Mouse (Mus musculus) intestine, embryonic 14.5 days (tissue): ENCODE measurements around the gene Rin2. TPM values are rescaled to one million over a fixed set of nuclear protein-coding genes. Genes with fewer than 3 reads are reported as not detected.
A peak's percentile ranks its signal among the peaks of the same experiment; 100 is the strongest.
"Not testable (repeated sequence)": the region's sequence is repeated elsewhere in the genome, so short reads cannot be mapped to it uniquely, and the experiment has no call there.

ENCODE experiments used
- ATAC-seq: fragments of 200-750 bp; cut with Nextera tagmentation; replicated peaks from 2 replicates; pipeline ENCODE4 v1.8.0; 2017; ENCODE audit warnings: low read depth, moderate number of reproducible peaks, moderate TSS enrichment, moderate library complexity; ENCODE audit not compliant: low FRiP score, low TSS enrichment
- DNase-seq: peaks from one replicate; pipeline ENCODE4 v3.0.0-alpha.2; 2018; ENCODE audit warnings: low spot score
- H3K27ac ChIP-seq: fragments of 300-500 bp; sonication (generic); 2 replicates; pipeline ENCODE4 v1.5.1; 2014; ENCODE audit warnings: low read depth, mild to moderate bottlenecking, control low read depth
- H3K27me3 ChIP-seq: fragments of 300-500 bp; sonication (generic); replicated peaks from 2 replicates; pipeline ENCODE4 v1.6.1; 2014; ENCODE audit warnings: low read length, control low read depth; ENCODE audit not compliant: control insufficient read depth, insufficient read depth
- H3K36me3 ChIP-seq: fragments of 300-500 bp; sonication (generic); 2 replicates; pipeline ENCODE4 v1.6.1; 2014; ENCODE audit warnings: low read length, control low read depth; ENCODE audit not compliant: control insufficient read depth, insufficient read depth
- H3K4me1 ChIP-seq: fragments of 300-500 bp; sonication (generic); replicated peaks from 2 replicates; pipeline ENCODE4 v1.6.1; 2014; ENCODE audit warnings: low read length, control low read depth, mixed read lengths; ENCODE audit not compliant: control insufficient read depth, insufficient read depth
- H3K4me2 ChIP-seq: fragments of 300-500 bp; sonication (generic); 2 replicates; pipeline ENCODE4 v1.6.1; 2014; ENCODE audit warnings: low read length
- H3K4me3 ChIP-seq: fragments of 300-500 bp; sonication (generic); 2 replicates; pipeline ENCODE4 v1.5.1; 2014; ENCODE audit warnings: low read depth, low read length, control low read depth, mixed read lengths
- H3K9ac ChIP-seq: fragments of 300-500 bp; sonication (generic); 2 replicates; pipeline ENCODE4 v1.6.1; 2014; ENCODE audit warnings: mild to moderate bottlenecking, low read length
- H3K9me3 ChIP-seq: fragments of 300-500 bp; sonication (generic); 2 replicates; pipeline ENCODE4 v1.6.1; 2016; ENCODE audit warnings: low read length, control low read depth; ENCODE audit not compliant: control insufficient read depth
- WGBS: fragments of 180-500 bp; shearing (Covaris S2); extraction: QIAGEN DNeasy Blood & Tissue Kit; methylation state at CpG from one replicate; pipeline ENCODE4 v1.1.7; 2014; 5-methylcytosine and 5-hydroxymethylcytosine counted together
- polyA plus RNA-seq: library from polyadenylated mRNA; unstranded; fragments of >200 nt; fragmentation: Nextera tagmentation; extraction: Ambion mirVana; gene quantifications from 2 replicates; pipeline ENCODE4 v1.2.1, GENCODE M21; 2014

Gene Rin2
- polyA plus RNA-seq, 1 experiment from 2014 or later = 25.0 TPM

DNA sequence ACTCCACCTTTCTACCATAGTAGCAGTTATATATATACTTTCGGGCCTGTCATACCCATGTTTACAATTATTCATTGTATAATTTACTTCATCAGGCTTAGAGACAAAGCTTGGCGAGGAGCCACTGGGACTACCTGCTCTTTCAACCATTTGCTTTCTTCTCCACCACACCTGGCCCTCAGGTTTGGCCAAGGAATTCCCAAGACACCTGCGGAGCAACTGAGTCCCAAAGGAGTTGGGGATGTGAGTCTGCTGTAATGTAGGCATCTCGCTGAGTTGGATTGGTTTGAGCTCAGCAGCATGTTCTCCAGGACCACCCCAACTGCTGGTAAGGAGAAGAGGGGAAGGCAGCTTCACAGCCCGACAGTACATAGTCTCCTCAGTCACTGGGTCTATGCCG lies 226.8 kb downstream of the Rin2 start, which contains the start of gene Naa20:
TSS of gene Naa20 (plus strand) at position 239 of the 400 bp plus-strand sequence.
- 91% methylated on average over 6 of the region's 6 CpGs for WGBS
- H3K4me3 ChIP-seq = peak within 1 kb of the TSS; percentile 89
- H3K36me3 ChIP-seq = 0 out of 2 replicates have a peak, but pooled peaks cover 5% of the 10 kb centered on the region
- no peak within 1 kb of the TSS; the same call in 1 of the 2 replicates for H3K27ac ChIP-seq
- H3K4me2 ChIP-seq = peak within 1 kb of the TSS; percentile 82
- no peaks in the 10 kb centered on the region for H3K9me3 ChIP-seq
- no peaks in the 10 kb centered on the region for H3K27me3 ChIP-seq
- H3K4me1 ChIP-seq = peaks cover 13% of the 10 kb centered on the region
- DNase-seq = no peak
- H3K9ac ChIP-seq = no peak within 1 kb of the TSS
- ATAC-seq = no peak

DNA sequence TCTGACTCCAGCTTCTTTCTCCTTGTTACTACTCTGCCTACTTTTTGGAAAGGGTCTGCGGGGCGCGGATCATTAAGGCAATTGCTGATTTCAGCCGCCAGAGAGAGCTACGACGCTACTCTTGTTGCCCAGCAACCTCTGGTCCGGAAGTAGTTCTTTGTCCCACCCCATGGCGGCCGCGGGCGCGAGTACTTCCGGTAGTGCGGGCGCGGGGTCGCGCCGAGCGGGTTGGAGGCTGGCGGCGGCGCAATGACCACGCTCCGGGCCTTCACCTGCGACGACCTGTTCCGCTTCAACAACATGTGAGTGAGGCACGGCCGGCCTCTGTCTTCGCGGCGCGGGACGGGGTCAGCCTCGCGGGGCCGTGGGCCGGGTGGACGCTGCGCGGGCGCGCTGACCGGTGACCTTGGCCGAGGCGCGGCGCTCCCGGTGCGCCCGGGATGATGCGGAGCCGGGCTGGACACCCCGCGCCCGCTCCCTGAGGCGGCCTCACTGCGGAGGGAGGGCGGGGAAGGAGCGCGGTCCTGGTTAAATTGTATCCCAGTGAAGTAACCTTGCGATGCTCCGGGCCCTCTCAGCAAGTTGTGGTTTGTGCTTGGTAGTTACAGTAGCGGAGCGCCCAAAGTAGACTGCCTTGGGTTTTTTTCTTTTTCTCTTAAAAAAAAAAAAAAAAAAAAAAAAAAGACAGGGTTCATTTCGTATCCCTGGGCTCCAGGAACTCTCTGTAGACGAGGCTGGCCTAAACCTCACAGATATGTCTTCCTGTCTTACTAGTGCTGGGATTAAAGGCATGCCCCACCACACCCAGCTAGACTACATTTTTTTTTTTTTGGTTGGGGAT lies 228.3 kb downstream of the Rin2 start:
- H3K9ac ChIP-seq = peak overlapping the region; percentile 92
- H3K27ac ChIP-seq = peak overlapping the region; percentile 87
- H3K9me3 ChIP-seq = no peaks in the 10 kb centered on the region
- H3K36me3 ChIP-seq = peaks cover 10% of the 10 kb centered on the region; the same call in 1 of the 2 replicates
- peak overlapping the region; percentile 82 for H3K4me2 ChIP-seq
- DNase-seq (peak; percentile 92), ATAC-seq (peak; percentile 92)
- under 1% methylated on average over 68 of the region's 68 CpGs for WGBS
- peak overlapping the region; percentile 89 for H3K4me3 ChIP-seq
- H3K27me3 ChIP-seq = no peaks in the 10 kb centered on the region
- peaks cover 13% of the 10 kb centered on the region for H3K4me1 ChIP-seq

- no peak for DNase-seq
- Histone ChIP-seq H3K4me3 (peak overlapping the region; percentile 89), H3K9ac (peak overlapping the region; percentile 92), H3K4me1 (peaks cover 13% of the 10 kb centered on the region), H3K27ac (0 out of 2 replicates have a peak overlapping the region, but pooled peaks have one; percentile 87), H3K27me3 (no peaks in the 10 kb centered on the region), H3K36me3 (peaks cover 18% of the 10 kb centered on the region), H3K9me3 (no peaks in the 10 kb centered on the region), H3K4me2 (peak overlapping the region; percentile 82)
- no peak for ATAC-seq
- 29% methylated on average over 12 of the region's 12 CpGs for WGBS
These were observed 229.1 kb downstream of the Rin2 start for GRCm38 (mm10) chr2:145903983-145904616.

DNA sequence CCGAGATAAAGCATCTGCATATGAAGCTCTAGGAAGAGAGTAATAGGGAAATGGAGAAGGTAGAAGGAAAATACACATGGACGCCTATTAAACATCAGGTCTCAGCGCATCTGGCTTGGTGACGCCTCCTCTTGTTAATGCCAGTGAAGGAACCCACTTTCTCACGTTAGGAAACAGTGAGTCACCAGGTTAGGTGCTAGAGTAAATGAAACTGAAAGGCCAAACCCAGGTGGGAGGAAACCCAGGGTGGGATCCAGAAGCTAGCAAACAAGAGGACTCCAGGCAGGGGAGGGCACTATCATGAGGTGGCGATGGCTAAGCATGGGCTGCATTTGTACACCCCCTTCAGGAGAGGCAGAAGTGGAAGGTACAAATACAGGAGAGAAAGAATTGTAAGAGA lies 230.1 kb downstream of the Rin2 start:
- ATAC-seq (no peak), DNase-seq (no peak)
- Histone ChIP-seq H3K4me2 (no peak overlapping the region), H3K27me3 (no peaks in the 10 kb centered on the region), H3K9ac (no peak overlapping the region), H3K36me3 (peaks cover 28% of the 10 kb centered on the region), H3K9me3 (no peaks in the 10 kb centered on the region), H3K4me1 (peaks cover 13% of the 10 kb centered on the region), H3K4me3 (no peak overlapping the region), H3K27ac (no peak overlapping the region)
- 76% methylated on average over 6 of the region's 6 CpGs for WGBS

DNA sequence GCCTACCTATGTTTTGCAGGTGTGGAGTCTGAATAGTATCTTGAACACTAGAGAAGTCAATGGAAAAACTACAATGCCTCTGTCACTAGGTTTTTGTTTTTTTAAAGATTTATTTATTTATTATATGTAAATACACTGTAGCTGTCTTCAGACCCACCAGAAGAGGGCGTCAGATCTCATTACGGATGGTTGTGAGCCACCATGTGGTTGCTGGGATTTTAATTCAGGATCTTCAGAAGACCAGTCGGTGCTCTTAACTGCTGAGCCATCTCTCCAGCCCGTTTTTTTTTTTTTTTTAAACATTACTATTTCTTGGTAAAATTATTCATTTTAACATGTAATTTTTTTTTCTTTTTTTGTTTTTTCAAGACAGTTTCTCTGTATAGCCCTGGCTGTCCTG lies 230.9 kb downstream of the Rin2 start:
- not testable (repeated sequence) for H3K27ac ChIP-seq, H3K27me3 ChIP-seq, ATAC-seq, DNase-seq, H3K9ac ChIP-seq, H3K4me2 ChIP-seq, H3K4me3 ChIP-seq, H3K9me3 ChIP-seq
- 47% methylated on average over 4 of the region's 4 CpGs for WGBS
- H3K36me3 ChIP-seq = peaks cover 35% of the 10 kb centered on the region
- peaks cover 13% of the 10 kb centered on the region for H3K4me1 ChIP-seq

GRCm38 (mm10) chr2:145920941-145921650 lies 246.1 kb downstream of the Rin2 start:
- Histone ChIP-seq H3K4me3 (no peak overlapping the region), H3K9ac (no peak overlapping the region), H3K4me2 (no peak overlapping the region), H3K4me1 (no peaks in the 10 kb centered on the region), H3K36me3 (peaks cover 95% of the 10 kb centered on the region), H3K9me3 (no peaks in the 10 kb centered on the region), H3K27me3 (no peaks in the 10 kb centered on the region), H3K27ac (no peak overlapping the region)
- DNase-seq = no peak
- no peak for ATAC-seq
- 92% methylated on average over 8 of the region's 8 CpGs for WGBS

GRCm38 (mm10) chr2:145934339-145935231 lies 259.6 kb downstream of the Rin2 start, which contains the start of the genes Cfap61 and Crnkl1:
TSS of gene Cfap61 (plus strand) at chr2:145934784.
TSS of gene Crnkl1 (minus strand) at chr2:145935014.
- H3K9me3 ChIP-seq = no peaks in the 10 kb centered on the region
- H3K4me1 ChIP-seq = peaks cover 6% of the 10 kb centered on the region
- under 1% methylated on average over 61 of the region's 61 CpGs for WGBS
- ATAC-seq = peak; percentile 96
- peak within 1 kb of the TSS; percentile 89 for H3K4me2 ChIP-seq
- peak; percentile 96 for DNase-seq
- no peak within 1 kb of the TSS for H3K27ac ChIP-seq
- peak within 1 kb of the TSS; percentile 94 for H3K4me3 ChIP-seq
- no peaks in the 10 kb centered on the region for H3K27me3 ChIP-seq
- peaks cover 30% of the 10 kb centered on the region for H3K36me3 ChIP-seq
- H3K9ac ChIP-seq = peak within 1 kb of the TSS; percentile 66
